Mouse (Mus musculus) testis, postnatal 14 days (tissue): ENCODE data around the gene C1qa.

Experiments
- DNase-seq: peaks from one replicate; pipeline ENCODE4 v3.0.0; 2021; ENCODE audit warnings: low spot score

The C1qa gene

DNA sequence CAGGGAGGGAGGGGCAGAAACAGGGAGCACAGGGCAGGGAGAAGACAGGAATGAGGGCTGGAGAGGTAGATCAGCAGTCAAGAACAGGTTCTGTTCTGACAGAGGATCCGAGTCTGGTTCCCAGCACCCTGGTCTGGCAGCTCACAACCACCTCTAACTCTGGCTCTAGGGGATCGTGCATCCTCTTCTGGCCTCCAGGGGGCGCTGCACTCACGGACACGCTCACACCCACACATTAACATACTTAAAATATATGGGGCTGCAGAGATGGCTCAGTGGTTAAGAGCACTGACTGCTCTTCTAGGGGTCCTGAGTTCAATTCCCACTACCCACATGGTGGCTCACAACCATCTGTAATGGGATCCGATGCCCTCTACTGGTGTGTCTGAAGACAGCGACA, 38.6 kb downstream of the C1qa start:
- no peak for DNase-seq

DNA sequence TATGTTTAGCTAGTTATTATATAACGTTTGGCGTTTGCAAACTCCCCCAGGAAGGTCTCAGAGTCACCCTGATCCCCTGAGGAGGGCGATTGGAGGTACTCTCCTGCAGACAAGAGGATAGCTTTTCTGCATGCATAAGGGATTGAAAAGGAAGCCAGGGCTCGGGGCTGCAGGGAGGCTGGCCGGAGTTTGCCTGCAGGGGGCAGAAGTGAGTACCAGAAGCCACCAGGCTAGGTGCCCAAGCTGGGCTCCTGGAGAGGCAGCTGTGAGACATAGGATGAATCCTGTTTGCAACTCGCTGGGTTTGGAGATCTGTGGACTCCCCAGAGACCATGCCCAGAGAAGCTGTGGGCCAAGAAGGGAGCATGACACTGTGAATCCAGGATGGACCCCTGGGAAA, 43.5 kb downstream of the C1qa start:
- no peak for DNase-seq

DNA sequence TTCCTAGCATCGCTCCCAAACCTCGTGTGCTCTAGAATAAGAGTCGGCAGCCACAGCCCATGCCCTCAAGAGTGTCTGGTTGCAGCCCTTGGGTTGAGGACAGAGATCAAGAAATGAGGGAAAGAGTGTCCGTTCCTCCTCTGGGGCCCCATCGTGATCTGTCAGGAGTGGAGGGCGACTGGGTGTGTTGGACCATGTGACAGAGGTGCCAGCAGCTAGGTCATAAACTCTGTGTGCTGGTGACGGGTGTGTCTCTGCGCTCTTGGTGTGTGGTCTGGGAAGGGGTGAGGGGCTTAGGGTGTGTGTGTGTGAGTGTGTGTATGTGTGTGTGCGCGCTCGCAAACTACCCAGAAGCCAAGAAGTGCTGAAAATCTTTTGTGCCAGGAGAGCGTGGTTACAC, 45.6 kb downstream of the C1qa start:
- no peak for DNase-seq

DNA sequence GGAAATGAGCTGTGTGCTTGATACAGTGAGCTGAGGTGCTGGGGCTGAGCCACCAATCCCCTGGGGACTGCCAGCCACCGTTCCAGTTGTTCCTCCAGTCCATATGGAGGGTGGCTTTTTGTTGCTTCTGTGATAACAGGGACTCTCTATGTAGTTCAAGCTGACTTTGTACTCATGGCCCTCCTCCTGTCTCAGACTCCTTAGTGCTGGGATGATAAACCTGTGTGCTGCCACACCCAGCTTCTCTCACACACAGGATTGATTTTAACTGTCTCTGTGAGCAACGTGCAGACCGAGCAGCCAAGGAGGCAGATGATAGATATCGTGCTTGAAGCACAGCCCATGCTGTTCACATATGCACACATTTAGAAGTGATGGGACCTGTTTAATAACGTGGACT, 46.5 kb downstream of the C1qa start:
- no peak for DNase-seq

DNA sequence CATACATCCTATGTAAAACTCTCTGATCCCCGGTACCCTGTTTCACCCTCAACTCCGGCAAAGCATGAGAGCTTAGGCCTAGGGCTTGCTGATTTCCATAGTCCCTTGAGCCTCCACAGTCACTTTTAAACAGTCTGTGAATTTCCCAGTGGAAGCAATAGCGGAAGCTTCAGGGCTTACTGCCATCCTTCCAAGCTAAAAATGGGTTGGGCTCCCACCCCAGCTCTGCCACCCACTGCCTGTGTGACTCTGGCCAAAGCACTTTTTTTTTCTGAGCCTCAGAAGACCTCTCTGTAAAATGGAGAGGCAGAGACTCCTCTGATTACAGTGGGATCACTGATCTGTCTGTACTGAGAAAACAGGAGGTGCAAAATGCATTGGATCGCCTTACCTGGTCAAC, 50.0 kb downstream of the C1qa start:
- no peak for DNase-seq

DNA sequence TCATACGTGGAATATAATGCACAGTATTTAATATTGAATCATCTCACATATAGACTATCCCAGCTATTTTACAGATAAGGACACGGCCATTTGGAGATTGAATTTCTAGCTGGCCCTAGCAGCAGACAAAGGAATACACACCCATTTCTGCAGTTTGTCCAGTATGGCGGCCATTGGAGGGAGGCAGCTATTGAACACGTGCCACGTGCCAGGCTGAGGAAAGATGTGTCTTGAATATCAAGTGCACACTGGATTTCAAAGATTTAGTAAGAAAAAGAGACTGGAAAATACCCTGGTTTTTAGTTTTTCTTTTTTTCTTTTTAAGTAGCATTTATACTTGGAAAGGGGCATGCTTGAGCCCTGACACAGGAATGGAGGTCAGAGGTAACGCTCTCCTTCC, 51.4 kb downstream of the C1qa start:
- no peak for DNase-seq
